Mouse (Mus musculus): ENCODE measurements around the gene Ethe1.

Gene Ethe1

GRCm38 (mm10) chr7:24574224-24574796 lies 13.0 kb upstream of the Ethe1 start:
- peak; percentile 51 to 60 for DNase-seq (ENCODE audit: inconsistent age in 2 of 2, low spot score in 1 of 2)

- DNase-seq (ENCODE audit: inconsistent age in 2 of 2, low spot score in 1 of 2): no peak
Measured at GRCm38 (mm10) chr7:24577811-24578210, 9.5 kb upstream of the Ethe1 start.

GRCm38 (mm10) chr7:24584876-24585275 lies 2.5 kb upstream of the Ethe1 start:
- peak; percentile 53 to 75 for DNase-seq (ENCODE audit: inconsistent age in 2 of 2, low spot score in 1 of 2)

GRCm38 (mm10) chr7:24585995-24586394 lies 1.3 kb upstream of the Ethe1 start:
- no peak for DNase-seq (ENCODE audit: inconsistent age in 2 of 2, low spot score in 1 of 2)

GRCm38 (mm10) chr7:24586828-24587227 lies 515 bp upstream of the Ethe1 start:
- DNase-seq (ENCODE audit: inconsistent age in 2 of 2, low spot score in 1 of 2): no peak

- DNase-seq (ENCODE audit: inconsistent age in 2 of 2, low spot score in 1 of 2): peak; percentile 79 to 89
Measured at GRCm38 (mm10) chr7:24588336-24588735, 993 bp downstream of the Ethe1 start.

- DNase-seq (ENCODE audit: inconsistent age in 2 of 2, low spot score in 1 of 2): no peak
Measured at GRCm38 (mm10) chr7:24591735-24592134, 4.4 kb downstream of the Ethe1 start.

GRCm38 (mm10) chr7:24592163-24592562 lies 4.8 kb downstream of the Ethe1 start:
- DNase-seq (ENCODE audit: inconsistent age in 2 of 2, low spot score in 1 of 2): no peak

- no peak for DNase-seq (ENCODE audit: inconsistent age in 2 of 2, low spot score in 1 of 2)
Measured at GRCm38 (mm10) chr7:24592781-24593180, 5.4 kb downstream of the Ethe1 start.

- DNase-seq (ENCODE audit: inconsistent age in 2 of 2, low spot score in 1 of 2): peak; percentile 85 to 93
Measured at GRCm38 (mm10) chr7:24593621-24594308, 6.4 kb downstream of the Ethe1 start.

- peak in 1 of 2 experiments; percentile 60 for DNase-seq (ENCODE audit: inconsistent age in 2 of 2, low spot score in 1 of 2)
Measured at GRCm38 (mm10) chr7:24594309-24594803, 7.0 kb downstream of the Ethe1 start.

GRCm38 (mm10) chr7:24595464-24595863 lies 8.1 kb downstream of the Ethe1 start:
- no peak for DNase-seq (ENCODE audit: inconsistent age in 2 of 2, low spot score in 1 of 2)

- DNase-seq (ENCODE audit: inconsistent age in 2 of 2, low spot score in 1 of 2): no peak
Measured at GRCm38 (mm10) chr7:24598121-24598520, 10.8 kb downstream of the Ethe1 start.

- peak; percentile 60 to 82 for DNase-seq (ENCODE audit: inconsistent age in 2 of 2, low spot score in 1 of 2)
Measured at GRCm38 (mm10) chr7:24599211-24600067, 12.1 kb downstream of the Ethe1 start.

- peak; percentile 94 to 98 for DNase-seq (ENCODE audit: inconsistent age in 2 of 2, low spot score in 1 of 2)
Measured at GRCm38 (mm10) chr7:24600941-24601597, 13.7 kb downstream of the Ethe1 start.

- no peak for DNase-seq (ENCODE audit: inconsistent age in 2 of 2, low spot score in 1 of 2)
Measured at GRCm38 (mm10) chr7:24605561-24605960, 18.2 kb downstream of the Ethe1 start.

GRCm38 (mm10) chr7:24606046-24606445 lies 18.7 kb downstream of the Ethe1 start:
- DNase-seq (ENCODE audit: inconsistent age in 2 of 2, low spot score in 1 of 2): no peak

GRCm38 (mm10) chr7:24608017-24608416 lies 20.7 kb downstream of the Ethe1 start:
- peak; percentile 64 to 81 for DNase-seq (ENCODE audit: inconsistent age in 2 of 2, low spot score in 1 of 2)

- DNase-seq (ENCODE audit: inconsistent age in 2 of 2, low spot score in 1 of 2): no peak
Measured at GRCm38 (mm10) chr7:24608561-24608960, 21.2 kb downstream of the Ethe1 start.

GRCm38 (mm10) chr7:24610144-24610878 lies 23.0 kb downstream of the Ethe1 start, which contains the start of gene Phldb3:
Phldb3 (plus strand) TSS chr7:24610763.
- DNase-seq (ENCODE audit: inconsistent age in 2 of 2, low spot score in 1 of 2): peak in 1 of 2 experiments; percentile 56
